Mouse (Mus musculus) liver, postnatal 0 days (tissue): ENCODE measurements around the gene Acyp2.

ENCODE experiments used
- CTCF ChIP-seq: sonication (generic); IDR thresholded peaks from 2 replicates; pipeline ENCODE4 v1.5.1; 2016; ENCODE audit warnings: antibody characterized with exemption, low read depth
- EP300 ChIP-seq: IDR thresholded peaks from 2 replicates; pipeline ENCODE4 v1.6.1; 2016; ENCODE audit warnings: antibody characterized with exemption, low read depth, mild to moderate bottlenecking

- no peak for TF ChIP-seq CTCF
- no peak for TF ChIP-seq EP300
These were observed 152.2 kb downstream of the Acyp2 start for GRCm38 (mm10) chr11:30497151-30497550.
